Mouse (Mus musculus) c-Kit-positive CD71-positive TER-119-positive erythroid progenitor cells, embryonic 14.5 days (primary cell): ENCODE data around the gene Celf2.

ENCODE experiments used
- DNase-seq: peaks from one replicate; pipeline ENCODE4 v3.0.0-alpha.2; 2013; ENCODE audit warnings: low spot score

Celf2 gene

DNA sequence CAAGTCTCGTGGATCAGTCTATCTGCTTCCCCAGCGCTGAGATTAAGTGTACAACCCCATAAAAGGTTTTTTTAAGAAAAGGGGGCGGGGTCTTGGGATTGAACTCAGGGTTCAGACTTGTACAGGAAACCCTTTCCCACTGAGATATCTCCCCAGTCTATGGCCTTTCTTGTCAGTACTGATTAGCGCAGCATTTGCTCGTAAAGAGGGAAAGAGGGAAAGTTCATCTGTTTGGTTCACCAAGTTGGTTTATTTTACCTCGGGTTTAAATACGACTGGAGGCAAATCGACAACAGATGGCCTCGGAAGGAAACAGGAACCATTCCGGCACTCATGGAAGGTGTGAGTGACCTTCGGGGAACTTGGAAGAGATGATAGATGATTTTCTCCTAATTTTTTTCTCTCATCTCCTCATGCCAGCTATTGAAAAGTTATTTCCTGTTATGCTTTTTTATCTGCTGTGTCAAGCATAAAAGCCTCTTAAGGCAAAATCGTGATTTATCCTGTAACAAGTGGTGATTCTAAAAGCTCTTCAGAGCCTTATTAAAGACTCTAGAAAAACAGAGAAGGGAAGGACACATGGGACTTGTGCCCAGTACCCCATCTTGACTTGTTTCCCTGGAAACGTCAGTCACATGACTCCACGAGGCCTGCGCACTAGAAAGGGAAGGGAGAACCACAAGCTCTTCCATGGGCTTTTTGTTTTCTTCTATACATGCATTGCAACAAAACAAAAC lies 585.5 kb downstream of the Celf2 start:
- no peak for DNase-seq

- DNase-seq: no peak
These were observed 594.0 kb downstream of the Celf2 start for GRCm38 (mm10) chr2:6915386-6915785.

DNA sequence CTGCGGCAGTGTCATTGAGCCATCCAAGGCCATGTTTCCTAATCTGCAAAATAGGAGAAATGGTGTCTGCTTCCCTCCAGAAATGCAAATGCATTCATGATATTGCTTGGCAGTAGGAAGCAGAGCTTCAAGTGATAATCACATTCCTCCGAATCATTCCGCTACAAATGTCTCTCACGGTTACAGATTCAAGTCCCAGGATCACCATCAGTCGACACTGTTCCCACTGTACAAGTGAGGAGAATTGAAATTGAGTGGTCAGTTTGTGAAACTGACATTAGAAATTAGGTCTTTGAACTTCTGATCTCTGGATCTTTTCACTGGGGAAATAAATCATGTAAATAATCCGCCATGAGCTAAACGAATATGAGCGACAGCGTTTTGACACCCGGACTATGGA lies 596.0 kb downstream of the Celf2 start:
- DNase-seq: no peak

DNA sequence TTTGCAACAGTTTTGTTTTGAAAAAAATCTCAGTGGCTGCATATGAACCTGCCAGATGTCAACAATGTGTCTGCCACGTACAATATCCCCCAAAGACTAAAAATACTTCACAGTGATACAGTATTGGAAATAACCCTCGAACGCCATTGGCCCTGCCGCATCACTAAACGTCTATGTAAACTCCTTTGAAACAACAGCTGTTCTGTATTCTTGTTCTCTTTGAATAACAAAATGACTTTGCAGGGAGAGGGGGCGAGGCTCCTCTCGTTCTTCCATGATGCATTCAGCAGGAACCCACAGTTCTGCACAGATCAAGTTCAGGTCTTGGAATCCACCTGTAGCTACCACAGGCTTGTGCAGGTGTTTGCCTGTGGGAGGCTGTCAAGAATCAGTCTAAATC lies 597.4 kb downstream of the Celf2 start:
- DNase-seq: no peak

DNA sequence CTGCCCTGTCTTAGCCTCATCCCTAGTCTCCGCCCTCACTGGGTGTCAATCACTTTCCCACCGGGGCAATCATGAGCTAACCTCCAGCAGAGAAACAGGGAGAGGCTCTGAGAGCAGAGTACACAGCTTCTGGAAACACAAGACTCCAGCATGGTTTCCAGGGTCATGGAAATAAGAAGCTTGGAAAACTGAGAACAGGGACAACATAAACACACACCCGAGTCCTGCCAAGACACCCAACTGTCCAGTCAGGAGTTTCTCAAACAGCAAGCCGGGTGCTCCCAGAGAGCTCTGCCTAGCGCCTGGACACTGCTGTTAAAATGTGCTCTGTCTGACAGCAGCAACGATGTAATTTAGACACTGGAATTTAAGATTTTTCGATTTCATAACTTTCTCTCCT lies 599.4 kb downstream of the Celf2 start:
- no peak for DNase-seq

DNA sequence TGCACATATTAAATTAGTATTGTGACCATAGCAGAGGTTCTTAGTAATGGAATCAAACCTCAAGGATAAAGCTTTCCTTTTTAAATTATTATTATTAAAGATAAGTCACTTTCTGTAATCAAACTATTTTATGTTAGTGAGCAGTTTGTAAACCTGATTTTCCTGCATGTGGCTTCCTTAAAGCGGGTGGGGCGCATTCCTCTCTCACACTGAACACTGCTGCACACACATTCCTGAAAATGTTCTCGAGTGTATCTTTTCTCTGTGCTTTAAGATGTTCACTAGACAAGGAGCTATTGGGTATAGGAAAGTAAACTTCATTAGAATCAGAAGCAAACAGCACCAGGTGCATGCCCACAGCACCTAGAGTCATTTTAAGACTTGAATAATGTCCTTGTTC lies 605.0 kb downstream of the Celf2 start:
- DNase-seq: no peak

- DNase-seq: no peak
These were observed 606.1 kb downstream of the Celf2 start for GRCm38 (mm10) chr2:6903251-6903763.

DNA sequence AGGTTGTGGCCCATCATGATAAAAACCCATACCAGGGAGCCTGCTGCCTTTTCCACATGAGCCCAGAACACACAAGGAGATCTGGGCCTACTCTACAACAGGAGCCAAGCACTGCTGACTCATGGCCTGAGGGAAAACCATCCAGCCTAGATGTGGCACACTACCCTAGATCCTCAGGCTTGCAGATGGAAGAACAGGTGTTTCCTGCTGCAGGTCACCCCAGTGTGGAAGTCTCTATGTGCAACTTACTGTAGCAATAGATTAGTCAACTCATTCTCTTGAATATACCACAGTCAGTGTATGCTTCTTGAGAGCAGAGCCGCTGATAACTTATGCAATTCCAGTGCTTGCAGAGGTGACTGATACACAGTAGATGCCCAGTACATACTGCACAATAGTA lies 612.5 kb downstream of the Celf2 start:
- no peak for DNase-seq

DNA sequence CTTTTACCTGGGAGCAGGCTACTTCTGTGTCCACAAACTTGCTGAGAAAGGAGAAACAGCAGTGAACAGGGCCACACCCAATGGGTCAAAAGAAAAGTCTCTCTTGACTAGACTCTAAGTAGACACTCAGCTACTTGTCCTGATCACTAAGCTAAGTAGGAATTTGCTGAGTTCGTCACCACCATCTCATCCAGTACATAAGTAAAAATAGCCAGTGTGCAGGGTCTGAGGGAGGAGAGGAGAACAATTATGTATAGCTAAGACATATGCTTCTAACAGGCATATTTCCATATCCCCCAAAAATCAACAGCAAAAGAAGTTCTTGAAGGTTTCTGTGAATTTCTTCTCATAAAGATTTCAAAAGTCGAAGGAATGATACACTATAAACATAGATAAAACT lies 615.8 kb downstream of the Celf2 start:
- no peak for DNase-seq

- no peak for DNase-seq
These were observed 616.3 kb downstream of the Celf2 start for GRCm38 (mm10) chr2:6893095-6893494.

- no peak for DNase-seq
These were observed 624.3 kb downstream of the Celf2 start for GRCm38 (mm10) chr2:6884796-6885711.

- DNase-seq: no peak
These were observed 625.2 kb downstream of the Celf2 start for GRCm38 (mm10) chr2:6883996-6884795.

DNA sequence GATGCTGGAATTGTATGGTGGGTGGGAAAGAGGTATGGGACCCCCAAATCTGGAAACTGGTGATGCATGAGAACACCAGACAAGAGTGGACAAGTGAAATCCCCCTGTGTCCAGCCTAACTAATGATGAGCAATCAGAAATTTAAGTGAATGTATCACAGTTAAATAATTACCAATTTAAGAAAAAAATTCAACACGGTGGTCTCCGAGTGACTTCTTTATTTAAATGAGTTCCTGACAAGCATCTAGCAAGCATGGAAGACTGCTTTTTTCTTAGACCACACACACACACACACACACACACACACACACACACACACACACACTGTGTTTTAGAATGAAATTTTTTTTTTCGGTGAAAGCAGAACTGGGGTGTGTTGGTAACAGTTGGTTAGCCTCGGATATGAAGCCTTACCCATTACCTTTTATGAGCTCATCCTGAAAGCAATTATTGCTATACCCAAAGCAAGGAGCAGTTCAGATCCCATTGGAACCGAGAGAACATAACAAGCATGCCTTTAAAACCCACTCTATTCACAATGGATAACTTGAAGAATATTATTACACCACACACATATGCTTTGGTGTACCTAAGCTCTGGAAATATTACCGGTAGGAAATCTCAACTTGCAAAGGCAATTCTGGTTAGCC lies 627.0 kb downstream of the Celf2 start:
- no peak for DNase-seq

GRCm38 (mm10) chr2:6880941-6881575 lies 628.3 kb downstream of the Celf2 start:
- no peak for DNase-seq

DNA sequence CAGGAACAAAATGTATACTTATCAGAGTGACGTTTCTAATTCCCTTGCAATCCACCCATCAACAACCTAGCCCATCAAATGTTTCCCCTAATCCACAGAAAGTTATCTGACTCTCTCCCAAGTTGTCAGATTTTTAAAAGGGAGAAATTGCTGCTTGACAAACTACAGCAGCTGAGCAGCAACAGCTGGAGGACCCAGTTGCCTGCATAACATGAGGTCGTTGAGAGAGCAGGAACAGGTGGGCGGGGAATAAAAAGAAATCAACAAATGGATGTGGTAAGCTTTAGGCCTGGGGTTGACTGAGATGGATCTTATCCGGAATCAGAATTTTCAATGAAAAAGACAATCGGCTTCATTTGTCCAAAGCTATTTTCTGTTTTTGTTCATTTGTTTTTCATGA lies 632.3 kb downstream of the Celf2 start:
- no peak for DNase-seq

DNA sequence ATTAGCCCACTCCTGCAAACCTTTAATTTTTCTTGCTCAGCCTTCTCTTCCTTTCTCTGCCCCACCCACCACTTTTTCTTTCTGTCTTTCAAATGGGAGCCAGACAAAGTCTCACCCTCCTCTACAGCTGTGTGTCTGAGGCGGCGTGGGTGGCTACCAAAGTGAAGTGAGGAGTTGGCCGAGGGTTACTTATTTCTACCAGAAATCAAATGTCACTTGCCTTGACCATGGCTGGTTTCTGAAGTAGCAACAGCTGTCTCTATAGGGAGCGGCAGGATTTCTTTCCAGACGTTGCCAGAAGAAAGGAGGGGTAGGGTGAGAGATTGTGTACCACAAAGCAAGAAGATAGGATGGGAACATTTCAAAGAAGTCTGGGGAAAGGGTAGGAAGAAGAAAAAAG lies 632.8 kb downstream of the Celf2 start:
- no peak for DNase-seq

- no peak for DNase-seq
These were observed 634.2 kb downstream of the Celf2 start for GRCm38 (mm10) chr2:6875071-6875611.

DNA sequence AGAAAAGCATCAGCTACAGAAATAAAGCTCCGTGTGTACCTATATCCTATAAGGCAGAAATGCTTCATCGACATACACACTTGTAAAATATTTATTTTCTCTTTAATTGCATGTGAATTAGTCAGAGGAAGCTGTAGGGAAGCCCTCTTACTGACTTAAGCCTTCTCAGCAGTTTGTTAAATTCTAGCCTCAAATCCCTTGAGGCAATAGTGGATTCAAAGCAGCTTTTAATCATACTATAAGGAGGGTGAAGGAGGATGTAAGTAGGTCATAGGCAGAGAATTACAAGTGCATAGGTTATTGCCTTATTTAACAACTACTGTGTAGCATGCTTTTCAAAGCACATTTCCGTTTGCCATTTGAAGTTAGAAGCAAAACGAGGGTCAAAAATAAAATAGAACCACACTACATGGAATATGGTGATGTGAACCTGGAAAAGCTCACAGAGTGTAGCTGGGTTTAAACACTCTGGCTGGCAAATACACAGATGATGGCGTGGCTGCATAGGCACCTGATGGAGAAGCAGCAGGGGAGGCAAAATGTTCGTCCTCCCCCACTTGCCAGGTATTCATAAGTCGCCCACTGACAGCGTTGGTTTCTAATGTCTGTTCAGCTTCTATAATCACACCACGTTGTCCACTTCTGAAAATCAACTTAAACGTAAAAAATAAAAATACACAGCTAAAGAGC lies 635.0 kb downstream of the Celf2 start:
- DNase-seq: no peak

DNA sequence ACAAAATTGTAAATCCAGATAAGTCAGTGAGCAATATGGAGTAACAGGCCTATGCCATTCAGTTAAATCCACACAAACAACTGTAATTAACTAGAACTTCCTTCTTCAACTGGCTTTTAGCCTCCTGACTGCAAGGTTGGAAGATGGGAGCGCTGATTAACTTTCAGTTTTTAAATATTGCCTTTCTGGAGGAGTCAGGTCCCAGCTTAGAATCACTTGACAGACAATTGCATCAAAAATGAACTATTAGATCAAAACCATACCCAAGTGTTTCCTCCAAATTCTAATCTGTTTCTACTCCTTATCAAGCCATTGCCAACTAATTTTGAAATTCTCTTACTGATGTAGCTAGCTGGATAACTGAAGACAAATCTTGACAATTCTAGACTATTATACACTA lies 635.7 kb downstream of the Celf2 start:
- no peak for DNase-seq

- no peak for DNase-seq
These were observed 636.5 kb downstream of the Celf2 start for GRCm38 (mm10) chr2:6872894-6873255.
